Mouse (Mus musculus) small intestine, adult 2 months (tissue): Measurements from ENCODE around the gene Zfp385b. TPM values are rescaled to one million over a fixed set of nuclear protein-coding genes. Genes with fewer than 3 reads are reported as not detected.

Experiments
- H3K27ac ChIP-seq: fragments of 200-500 bp; 2 replicates; pipeline ENCODE4 v1.5.1; 2012; ENCODE audit warnings: low read depth, low read length, control low read depth, inconsistent platforms; ENCODE audit not compliant: insufficient read depth
- H3K27me3 ChIP-seq: fragments of 200-500 bp; 2 replicates; pipeline ENCODE4 v1.6.1; 2012; ENCODE audit warnings: mild to moderate bottlenecking, moderate library complexity, low read length, inconsistent platforms; ENCODE audit not compliant: control insufficient read depth, insufficient read depth
- H3K36me3 ChIP-seq: fragments of 200-500 bp; 2 replicates; pipeline ENCODE4 v1.6.1; 2012; ENCODE audit warnings: mild to moderate bottlenecking, low read length, control low read depth, inconsistent platforms; ENCODE audit not compliant: control insufficient read depth, insufficient read depth
- H3K4me1 ChIP-seq: fragments of 200-500 bp; 2 replicates; pipeline ENCODE4 v1.6.1; 2012; ENCODE audit warnings: low read length, inconsistent platforms, mixed read lengths; ENCODE audit not compliant: control insufficient read depth, insufficient read depth, insufficient read length
- H3K4me3 ChIP-seq: fragments of 200-500 bp; 2 replicates; pipeline ENCODE4 v1.5.1; 2012; ENCODE audit warnings: low read depth, mild to moderate bottlenecking, control low read depth, inconsistent platforms, low read length, moderate library complexity
- CTCF ChIP-seq: fragments of 200-500 bp; IDR thresholded peaks from 2 replicates; pipeline ENCODE4 v1.5.1; 2012; ENCODE audit warnings: low read depth, mild to moderate bottlenecking, control low read depth, inconsistent platforms, low read length, moderate library complexity, mixed read lengths; ENCODE audit not compliant: insufficient replicate concordance, insufficient read length; ENCODE audit errors: extremely low read depth
- POLR2A ChIP-seq: fragments of 200-500 bp; IDR thresholded peaks from 2 replicates; pipeline ENCODE4 v1.6.1; 2012; ENCODE audit warnings: low read depth, mild to moderate bottlenecking, control low read depth, inconsistent platforms, low read length, moderate library complexity
- WGBS: fragments of 180-500 bp; shearing (Covaris S2); methylation state at CpG from one replicate; pipeline ENCODE4 v1.1.7; 2018; 5-methylcytosine and 5-hydroxymethylcytosine counted together
- polyA plus RNA-seq: library from polyadenylated mRNA; depleted of rRNA; stranded (reverse); fragments of >200 nt; gene quantifications from 2 replicates; pipeline ENCODE4 v1.2.3, GENCODE M21; 2012

The Zfp385b gene
- polyA plus RNA-seq, 1 experiment = 3.4 TPM

DNA sequence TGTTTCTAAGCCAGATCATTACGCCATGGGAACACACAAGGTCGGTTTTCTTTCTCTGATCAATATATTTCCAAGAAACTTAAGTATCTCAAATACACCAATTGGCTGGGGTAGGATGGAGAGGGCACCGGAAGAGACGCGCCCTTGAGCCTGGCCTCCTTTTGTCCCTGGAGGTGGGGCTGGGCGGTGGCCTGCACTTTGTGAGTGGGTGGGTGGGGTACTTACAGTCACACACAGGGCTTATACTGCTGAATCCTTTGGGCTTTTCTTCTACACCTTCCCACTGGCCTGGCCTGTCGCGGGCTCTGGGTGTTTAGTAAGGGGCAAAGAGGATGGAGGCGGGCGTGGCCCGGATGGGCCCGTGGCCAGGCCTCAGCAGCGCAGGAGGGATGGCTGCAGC is 407.8 kb downstream of the Zfp385b start:
- TF ChIP-seq CTCF (no peak), POLR2A (no peak)
- 79% methylated on average over 13 of the region's 13 CpGs for WGBS
- Histone ChIP-seq H3K4me1 (no peaks in the 10 kb centered on the region), H3K36me3 (no peaks in the 10 kb centered on the region), H3K27ac (no peak overlapping the region), H3K4me3 (no peak overlapping the region), H3K27me3 (no peaks in the 10 kb centered on the region)

DNA sequence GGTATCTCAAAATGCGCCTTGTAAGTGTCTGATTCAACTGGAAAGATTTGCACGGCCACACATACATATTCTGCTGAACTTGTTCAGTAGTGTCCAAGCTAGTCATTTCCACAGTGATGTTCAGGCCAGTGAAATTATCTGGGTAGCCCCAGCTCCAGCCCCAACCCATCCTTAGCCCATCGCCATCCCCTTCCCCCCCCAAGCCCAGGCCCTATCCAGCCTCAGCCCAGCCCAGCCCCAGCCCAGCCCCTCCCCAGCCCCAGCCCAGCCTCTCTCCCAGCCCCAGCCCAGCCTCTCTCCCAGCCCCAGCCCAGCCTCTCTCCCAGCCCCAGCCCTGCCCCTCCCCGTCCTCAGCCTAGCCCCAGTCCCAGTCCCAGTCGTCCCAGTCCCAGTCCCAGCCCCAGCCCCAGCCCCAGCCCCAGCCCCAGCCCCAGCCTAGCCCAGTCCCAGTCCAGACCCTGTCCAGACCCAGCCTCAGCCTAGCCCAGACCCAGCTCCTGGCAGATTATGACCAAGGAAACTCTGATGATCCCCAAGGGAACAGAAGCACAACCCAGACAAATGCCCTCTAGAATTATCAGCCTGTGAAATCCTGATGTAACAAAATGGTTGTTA is 409.8 kb downstream of the Zfp385b start:
- Histone ChIP-seq H3K4me1 (no peaks in the 10 kb centered on the region), H3K27ac (no peak overlapping the region), H3K36me3 (no peaks in the 10 kb centered on the region), H3K4me3 (no peak overlapping the region), H3K27me3 (no peaks in the 10 kb centered on the region)
- WGBS = 53% methylated on average over 5 of the region's 5 CpGs
- TF ChIP-seq POLR2A (no peak), CTCF (no peak)

DNA sequence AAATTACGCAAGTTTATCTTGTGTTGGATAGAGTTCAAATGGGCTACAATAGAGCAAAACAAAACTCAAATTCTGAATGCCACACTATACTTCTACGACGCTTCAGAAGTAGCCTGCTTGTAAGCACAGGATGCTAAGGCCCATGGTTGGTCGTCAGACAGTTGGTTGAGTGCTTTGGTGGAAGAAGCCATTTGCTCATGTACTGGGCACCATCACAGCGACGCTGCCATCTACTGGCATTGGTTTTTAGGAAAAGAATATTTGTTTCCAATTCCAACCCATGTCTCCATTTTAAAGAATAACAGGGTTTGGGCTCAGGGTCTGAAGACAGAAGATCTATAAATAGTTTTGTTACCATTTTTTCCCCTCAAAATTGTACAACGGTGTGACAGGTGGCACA is 410.5 kb downstream of the Zfp385b start:
- Histone ChIP-seq H3K36me3 (no peaks in the 10 kb centered on the region), H3K4me1 (no peaks in the 10 kb centered on the region), H3K4me3 (no peak overlapping the region), H3K27me3 (no peaks in the 10 kb centered on the region), H3K27ac (no peak overlapping the region)
- 69% methylated on average over 7 of the region's 7 CpGs for WGBS
- no peak for TF ChIP-seq CTCF
- TF ChIP-seq POLR2A = no peak

DNA sequence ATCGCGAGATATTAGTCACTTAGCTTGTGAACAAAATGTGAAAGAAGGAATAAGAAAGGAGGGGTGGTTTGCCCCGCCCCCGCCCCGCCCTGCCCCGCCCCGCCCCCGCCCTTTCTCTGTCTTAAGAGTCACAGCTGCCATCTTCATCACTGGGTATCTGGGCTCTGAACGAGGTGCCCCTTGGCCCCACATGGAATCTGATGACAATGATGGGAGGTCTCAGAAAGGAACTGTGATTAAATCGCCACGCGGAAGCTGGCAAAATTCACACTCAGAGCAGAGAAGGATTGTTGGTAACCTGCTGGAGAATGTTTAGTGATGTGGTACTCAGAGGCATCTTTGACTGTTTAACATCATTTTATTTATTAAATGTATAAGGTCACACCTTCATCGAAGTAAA is 417.1 kb downstream of the Zfp385b start:
- Histone ChIP-seq H3K27me3 (no peaks in the 10 kb centered on the region), H3K36me3 (no peaks in the 10 kb centered on the region), H3K27ac (no peak overlapping the region), H3K4me1 (no peaks in the 10 kb centered on the region), H3K4me3 (no peak overlapping the region)
- TF ChIP-seq POLR2A (no peak), CTCF (no peak)
- WGBS = 25% methylated on average over 13 of the region's 13 CpGs

DNA sequence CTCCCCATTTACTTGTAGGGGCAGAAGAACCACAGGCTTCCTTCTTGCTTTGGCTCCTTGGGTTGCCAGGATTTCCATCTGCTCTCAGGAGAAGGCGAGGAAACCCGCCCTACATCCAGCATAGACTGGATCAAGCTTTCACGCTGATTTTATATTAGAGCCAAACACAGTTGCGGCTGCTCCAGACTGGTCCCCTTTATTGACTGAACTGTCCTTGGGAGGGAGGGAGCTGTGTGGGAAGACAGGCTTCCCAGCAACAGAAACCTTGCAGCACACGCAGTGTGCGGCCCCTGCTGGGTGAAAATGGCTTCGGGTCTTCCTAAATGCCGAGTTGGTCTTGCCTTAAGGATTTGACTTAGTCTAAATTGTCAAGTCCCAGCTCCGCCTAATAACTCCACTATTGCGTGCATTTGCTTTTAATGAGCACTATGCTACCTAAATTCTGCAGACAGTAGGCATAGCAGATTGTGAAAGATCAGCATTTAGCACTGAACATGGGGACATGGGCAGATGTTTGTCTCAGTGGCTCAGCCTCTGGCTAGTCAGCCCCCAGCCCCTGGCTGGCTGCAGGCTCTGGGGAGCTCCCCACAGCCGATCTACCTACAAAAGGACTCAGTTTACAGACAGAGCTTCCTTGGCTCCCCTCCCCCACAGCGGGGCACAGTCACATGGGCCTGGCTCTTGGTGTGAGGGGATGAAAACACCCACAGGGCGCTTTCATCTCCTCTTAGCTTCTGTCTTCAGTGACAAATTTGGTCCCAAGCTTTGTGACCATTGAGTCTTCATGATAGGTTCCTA is 417.8 kb downstream of the Zfp385b start:
- WGBS = 16% methylated on average over 13 of the region's 13 CpGs
- no peak overlapping the region for H3K4me3 ChIP-seq
- H3K27ac ChIP-seq = no peak overlapping the region
- TF ChIP-seq POLR2A (no peak), CTCF (no peak)
- no peaks in the 10 kb centered on the region for H3K27me3 ChIP-seq
- no peaks in the 10 kb centered on the region for H3K4me1 ChIP-seq
- H3K36me3 ChIP-seq = no peaks in the 10 kb centered on the region

DNA sequence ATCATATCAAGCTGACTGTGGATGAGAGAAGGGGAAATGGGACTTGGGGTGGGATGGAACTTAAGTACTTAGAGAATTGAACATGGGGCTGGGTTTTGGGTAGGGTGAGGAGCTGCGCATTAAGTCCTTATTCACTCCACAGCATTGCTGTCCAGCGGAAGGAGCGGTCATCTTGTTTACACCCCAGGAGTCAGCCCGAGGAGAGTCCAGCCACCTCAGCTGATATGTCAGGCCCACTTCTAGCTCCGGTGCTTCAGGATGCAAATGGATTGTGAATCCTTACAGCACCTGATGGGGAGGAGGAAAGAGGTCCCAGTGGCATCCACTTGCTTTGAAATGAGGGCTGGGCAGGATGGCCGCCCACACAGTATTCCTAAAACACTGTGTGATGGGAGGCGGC is 425.6 kb downstream of the Zfp385b start:
- TF ChIP-seq POLR2A = no peak
- no peak for TF ChIP-seq CTCF
- WGBS = 87% methylated on average over 7 of the region's 7 CpGs
- Histone ChIP-seq H3K36me3 (no peaks in the 10 kb centered on the region), H3K4me1 (no peaks in the 10 kb centered on the region), H3K4me3 (no peak overlapping the region), H3K27me3 (no peaks in the 10 kb centered on the region), H3K27ac (no peak overlapping the region)

DNA sequence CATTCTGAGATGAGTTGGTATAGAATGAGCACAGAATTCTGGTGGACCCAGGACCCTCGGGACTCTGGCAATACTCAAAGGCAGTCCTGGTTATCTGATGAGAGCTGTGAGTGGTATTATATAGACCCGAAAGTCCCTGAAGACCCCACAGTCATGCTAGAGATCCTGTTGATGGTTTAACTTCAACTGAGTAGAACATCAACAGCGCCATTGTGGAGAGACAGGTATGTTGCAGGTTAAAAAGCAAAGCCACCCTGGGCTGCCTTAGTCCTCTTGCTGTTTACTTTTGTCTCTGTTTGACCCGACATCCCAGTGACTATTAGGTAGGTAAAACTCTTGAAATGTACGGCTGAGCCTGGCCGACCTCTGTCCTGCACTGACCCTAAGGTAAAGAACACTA is 431.3 kb downstream of the Zfp385b start:
- 65% methylated on average over 6 of the region's 6 CpGs for WGBS
- Histone ChIP-seq H3K27ac (no peak overlapping the region), H3K36me3 (no peaks in the 10 kb centered on the region), H3K4me1 (no peaks in the 10 kb centered on the region), H3K4me3 (no peak overlapping the region), H3K27me3 (no peaks in the 10 kb centered on the region)
- TF ChIP-seq POLR2A (no peak), CTCF (no peak)
